Mouse (Mus musculus) forebrain, embryonic 13.5 days (tissue): Measurements from ENCODE around the gene Dscam. TPM values are rescaled to one million over a fixed set of nuclear protein-coding genes. Genes with fewer than 3 reads are reported as not detected.

Experiments used
- ATAC-seq: fragments of 200-750 bp; cut with Nextera tagmentation; 2 replicates; pipeline ENCODE4 v1.8.0; 2017
- H3K27ac ChIP-seq: fragments of 300-500 bp; sonication (generic); 2 replicates; pipeline ENCODE4 v1.5.1; 2015; ENCODE audit warnings: inconsistent platforms, mild to moderate bottlenecking, moderate library complexity
- H3K27me3 ChIP-seq: fragments of 300-500 bp; sonication (generic); 2 replicates; pipeline ENCODE4 v1.6.1; 2015; ENCODE audit warnings: mild to moderate bottlenecking, inconsistent platforms
- H3K36me3 ChIP-seq: fragments of 300-500 bp; sonication (generic); 2 replicates; pipeline ENCODE4 v1.6.1; 2015; ENCODE audit warnings: mild to moderate bottlenecking, inconsistent platforms; ENCODE audit not compliant: poor library complexity, severe bottlenecking
- H3K4me1 ChIP-seq: fragments of 300-500 bp; sonication (generic); 2 replicates; pipeline ENCODE4 v1.6.1; 2015; ENCODE audit warnings: inconsistent platforms
- H3K4me2 ChIP-seq: fragments of 300-500 bp; sonication (generic); 2 replicates; pipeline ENCODE4 v1.6.1; 2015; ENCODE audit warnings: inconsistent platforms, mild to moderate bottlenecking, moderate library complexity
- H3K4me3 ChIP-seq: fragments of 300-500 bp; sonication (generic); 2 replicates; pipeline ENCODE4 v1.5.1; 2015; ENCODE audit warnings: mild to moderate bottlenecking, inconsistent platforms
- H3K9ac ChIP-seq: fragments of 300-500 bp; sonication (generic); 2 replicates; pipeline ENCODE4 v1.6.1; 2015; ENCODE audit warnings: mild to moderate bottlenecking, inconsistent platforms
- H3K9me3 ChIP-seq: fragments of 300-500 bp; sonication (generic); replicated peaks from 2 replicates; pipeline ENCODE4 v1.6.1; 2016; ENCODE audit warnings: inconsistent platforms
- WGBS: fragments of 180-500 bp; shearing (Covaris S2); methylation state at CpG from one replicate; pipeline ENCODE4 v1.1.7; 2015; 5-methylcytosine and 5-hydroxymethylcytosine counted together
- polyA plus RNA-seq: library from polyadenylated mRNA; unstranded; fragments of >200 nt; fragmentation: Nextera tagmentation; extraction: Ambion mirVana; gene quantifications from 2 replicates; pipeline ENCODE4 v1.2.1, GENCODE M21; 2015

Dscam gene
- polyA plus RNA-seq, 1 experiment from 2014 or later = 3.5 TPM

GRCm38 (mm10) chr16:96753164-96753780 lies 417.3 kb downstream of the Dscam start:
- Histone ChIP-seq H3K9ac (no peak overlapping the region), H3K27me3 (no peaks in the 10 kb centered on the region), H3K4me1 (peaks cover 37% of the 10 kb centered on the region), H3K4me2 (no peak overlapping the region), H3K4me3 (no peak overlapping the region), H3K27ac (no peak overlapping the region), H3K36me3 (no peaks in the 10 kb centered on the region), H3K9me3 (no peaks in the 10 kb centered on the region)
- no peak; the same call in 1 of the 2 replicates for ATAC-seq
- WGBS = 74% methylated on average over 2 of the region's 2 CpGs

- no peaks in the 10 kb centered on the region for H3K36me3 ChIP-seq
- no peak overlapping the region for H3K9ac ChIP-seq
- no peaks in the 10 kb centered on the region for H3K9me3 ChIP-seq
- peak; percentile 70 for ATAC-seq
- H3K4me1 ChIP-seq = peaks cover 14% of the 10 kb centered on the region
- WGBS = 56% methylated on average over 5 of the region's 5 CpGs
- H3K4me3 ChIP-seq = no peak overlapping the region
- no peak overlapping the region for H3K27ac ChIP-seq
- H3K4me2 ChIP-seq = no peak overlapping the region
- H3K27me3 ChIP-seq = no peaks in the 10 kb centered on the region
These were observed 427.9 kb downstream of the Dscam start for GRCm38 (mm10) chr16:96742475-96743255.

DNA sequence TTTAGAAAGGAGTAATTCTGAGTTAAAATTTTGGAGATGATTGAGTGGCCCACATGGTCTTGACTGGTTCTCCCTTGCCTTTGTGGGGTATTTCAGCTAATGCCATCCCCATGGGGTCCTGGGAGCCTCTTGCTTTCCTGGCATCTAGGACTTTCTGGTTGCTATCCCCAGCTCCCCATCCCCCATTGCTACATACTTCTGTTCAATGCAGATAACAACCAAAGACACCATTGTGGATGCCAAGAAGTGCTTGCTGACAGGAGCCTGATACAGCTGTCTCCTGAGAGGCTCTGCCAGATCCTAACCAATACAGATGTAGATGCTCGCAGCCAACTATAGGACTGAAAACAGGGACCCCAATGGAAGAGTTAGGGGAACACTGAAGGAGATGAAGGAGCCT lies 429.2 kb downstream of the Dscam start:
- Histone ChIP-seq H3K9me3 (no peaks in the 10 kb centered on the region), H3K9ac (no peak overlapping the region), H3K4me3 (no peak overlapping the region), H3K27ac (no peak overlapping the region), H3K4me2 (no peak overlapping the region), H3K4me1 (peaks cover 14% of the 10 kb centered on the region), H3K36me3 (no peaks in the 10 kb centered on the region), H3K27me3 (no peaks in the 10 kb centered on the region)
- no peak for ATAC-seq
- 88% methylated on average over 1 of the region's 1 CpGs for WGBS

DNA sequence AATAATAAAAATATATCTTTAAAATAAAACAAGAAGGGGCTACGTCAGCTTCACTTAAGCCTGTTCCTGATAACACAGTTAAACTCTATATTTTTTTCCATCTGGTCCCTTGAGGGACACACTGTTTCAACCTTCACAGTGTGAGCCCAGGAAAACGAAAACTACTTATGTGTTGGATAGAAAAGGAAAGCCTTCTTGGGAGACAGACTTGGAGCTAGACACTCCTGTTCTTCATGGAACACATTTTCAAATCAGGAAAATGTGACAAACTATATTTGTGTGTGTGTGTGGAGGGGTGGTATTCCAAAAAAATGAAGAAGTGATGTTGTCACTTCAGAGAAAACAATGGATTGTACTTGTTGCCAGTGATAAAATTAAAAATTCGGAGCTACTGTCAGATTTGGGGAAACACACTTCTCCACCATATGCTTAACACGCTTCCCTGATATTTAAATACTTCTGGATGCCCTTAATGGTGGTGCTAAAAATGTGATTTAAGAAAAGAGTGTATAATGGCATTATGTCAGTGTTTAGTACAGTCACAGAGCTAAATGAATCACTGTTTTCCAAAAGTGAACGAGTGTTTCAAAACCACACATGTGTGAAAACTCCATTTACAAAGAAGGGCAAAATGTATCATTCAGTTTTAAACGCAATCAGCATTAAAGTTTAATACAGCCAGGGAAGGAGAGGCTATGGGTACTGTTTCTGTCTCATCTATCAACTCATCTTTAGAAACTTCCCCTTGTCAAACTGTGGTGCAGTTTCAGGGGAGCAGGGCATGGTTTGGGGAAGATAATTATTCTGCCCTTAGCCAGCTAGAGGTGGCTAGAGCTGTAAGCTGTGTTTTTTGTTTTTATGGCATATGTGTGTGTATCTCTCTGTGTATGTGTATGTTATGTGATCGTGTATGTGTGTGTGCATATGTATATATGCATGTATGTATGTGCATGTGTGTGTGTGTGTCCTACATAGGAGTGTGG lies 430.2 kb downstream of the Dscam start:
- H3K4me2 ChIP-seq = no peak overlapping the region
- no peaks in the 10 kb centered on the region for H3K27me3 ChIP-seq
- H3K4me1 ChIP-seq = peaks cover 14% of the 10 kb centered on the region
- H3K9ac ChIP-seq = no peak overlapping the region
- ATAC-seq = peak; percentile 17; the same call in 1 of the 2 replicates
- no peaks in the 10 kb centered on the region for H3K9me3 ChIP-seq
- H3K4me3 ChIP-seq = no peak overlapping the region
- no peak overlapping the region for H3K27ac ChIP-seq
- WGBS = 77% methylated on average over 7 of the region's 7 CpGs
- H3K36me3 ChIP-seq = no peaks in the 10 kb centered on the region

GRCm38 (mm10) chr16:96736501-96736900 lies 434.1 kb downstream of the Dscam start:
- no peak overlapping the region for H3K9ac ChIP-seq
- no peaks in the 10 kb centered on the region for H3K36me3 ChIP-seq
- H3K27ac ChIP-seq = no peak overlapping the region
- ATAC-seq = no peak
- H3K4me2 ChIP-seq = no peak overlapping the region
- no peaks in the 10 kb centered on the region for H3K9me3 ChIP-seq
- no peak overlapping the region for H3K4me3 ChIP-seq
- H3K27me3 ChIP-seq = no peaks in the 10 kb centered on the region
- WGBS = 85% methylated on average over 1 of the region's 1 CpGs
- peaks cover 3% of the 10 kb centered on the region; the same call in 1 of the 2 replicates for H3K4me1 ChIP-seq

DNA sequence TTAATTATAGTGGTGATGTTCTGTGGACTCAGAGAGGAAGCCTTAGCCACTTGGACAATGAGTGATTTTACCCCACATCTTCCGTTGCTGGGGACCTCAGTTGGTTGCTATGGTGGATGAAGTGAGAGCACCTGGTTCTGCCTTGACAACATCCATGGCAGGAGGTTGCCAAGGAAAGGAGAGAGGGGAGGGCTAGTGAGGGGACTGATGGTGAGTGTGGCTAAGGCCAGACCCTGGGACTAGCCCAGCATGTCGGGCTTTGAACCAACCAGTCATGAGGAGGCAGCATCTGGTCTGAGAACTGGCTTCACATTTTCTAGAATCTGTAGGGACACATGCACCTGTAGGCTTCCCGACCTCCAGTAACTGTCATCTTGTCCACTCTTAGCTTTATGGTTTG lies 439.7 kb downstream of the Dscam start:
- H3K27me3 ChIP-seq = peaks cover 8% of the 10 kb centered on the region; the same call in 1 of the 2 replicates
- 0 out of 2 replicates have a peak, but pooled peaks cover 9% of the 10 kb centered on the region for H3K4me1 ChIP-seq
- H3K4me2 ChIP-seq = no peak overlapping the region
- ATAC-seq = no peak
- H3K9me3 ChIP-seq = no peaks in the 10 kb centered on the region
- WGBS = 71% methylated on average over 3 of the region's 3 CpGs
- no peaks in the 10 kb centered on the region for H3K36me3 ChIP-seq
- H3K4me3 ChIP-seq = no peak overlapping the region
- H3K27ac ChIP-seq = no peak overlapping the region; the same call in 1 of the 2 replicates
- no peak overlapping the region for H3K9ac ChIP-seq

DNA sequence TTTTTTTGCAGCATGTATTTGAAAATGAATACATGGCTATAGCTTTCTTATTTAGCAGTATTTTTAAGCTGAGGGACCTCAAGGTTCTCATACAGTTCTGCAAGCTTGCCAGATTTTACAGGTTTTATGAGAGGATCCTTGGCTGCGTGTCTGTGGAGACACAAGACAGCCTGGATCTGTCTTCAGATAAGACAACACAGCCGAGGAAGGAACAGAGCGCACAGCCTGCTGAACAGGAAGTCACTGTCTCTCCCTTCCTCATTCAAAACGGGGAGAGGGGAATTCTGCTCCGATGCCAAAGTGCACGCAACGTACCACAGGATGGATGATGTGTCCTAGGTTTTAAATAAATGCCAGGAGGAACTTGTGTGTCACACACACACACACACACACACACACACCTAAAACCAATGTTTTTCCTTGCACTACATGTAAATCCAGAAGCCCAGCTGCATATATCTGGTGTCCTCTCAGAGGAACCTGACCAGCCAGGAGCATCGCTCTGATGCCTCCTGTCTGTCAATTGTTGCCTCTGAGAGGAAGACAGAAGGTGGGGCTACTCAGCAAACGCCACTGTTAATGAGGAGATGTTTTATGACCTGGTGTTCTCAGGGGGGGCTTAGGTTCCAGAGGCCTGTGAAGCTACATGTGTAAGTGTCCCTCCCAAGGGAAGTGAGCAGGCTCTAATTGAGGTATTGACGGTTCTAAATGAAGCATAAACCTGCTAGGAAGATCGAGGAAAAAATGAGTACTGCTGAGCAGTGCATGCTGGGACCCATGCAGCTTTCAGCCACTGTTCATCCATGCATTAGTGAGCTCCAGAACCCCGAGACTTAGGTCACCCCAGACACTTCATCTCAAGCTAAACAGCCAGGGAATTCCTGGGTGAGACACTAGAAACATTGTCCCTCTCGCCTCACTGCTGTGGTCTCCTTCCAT lies 442.4 kb downstream of the Dscam start:
- 61% methylated on average over 13 of the region's 13 CpGs for WGBS
- Histone ChIP-seq H3K9ac (no peak overlapping the region), H3K4me1 (peaks cover 25% of the 10 kb centered on the region), H3K9me3 (no peaks in the 10 kb centered on the region), H3K27me3 (peaks cover 8% of the 10 kb centered on the region; the same call in 1 of the 2 replicates), H3K4me3 (no peak overlapping the region), H3K36me3 (no peaks in the 10 kb centered on the region), H3K4me2 (no peak overlapping the region), H3K27ac (no peak overlapping the region)
- ATAC-seq = no peak

- H3K9me3 ChIP-seq = no peaks in the 10 kb centered on the region
- no peak overlapping the region for H3K27ac ChIP-seq
- no peak overlapping the region for H3K4me3 ChIP-seq
- 70% methylated on average over 8 of the region's 8 CpGs for WGBS
- peak; percentile 62; the same call in 1 of the 2 replicates for ATAC-seq
- peaks cover 8% of the 10 kb centered on the region; the same call in 1 of the 2 replicates for H3K27me3 ChIP-seq
- peaks cover 28% of the 10 kb centered on the region for H3K4me1 ChIP-seq
- H3K4me2 ChIP-seq = no peak overlapping the region
- H3K36me3 ChIP-seq = no peaks in the 10 kb centered on the region
- H3K9ac ChIP-seq = no peak overlapping the region
These were observed 445.4 kb downstream of the Dscam start for GRCm38 (mm10) chr16:96725071-96725724.

DNA sequence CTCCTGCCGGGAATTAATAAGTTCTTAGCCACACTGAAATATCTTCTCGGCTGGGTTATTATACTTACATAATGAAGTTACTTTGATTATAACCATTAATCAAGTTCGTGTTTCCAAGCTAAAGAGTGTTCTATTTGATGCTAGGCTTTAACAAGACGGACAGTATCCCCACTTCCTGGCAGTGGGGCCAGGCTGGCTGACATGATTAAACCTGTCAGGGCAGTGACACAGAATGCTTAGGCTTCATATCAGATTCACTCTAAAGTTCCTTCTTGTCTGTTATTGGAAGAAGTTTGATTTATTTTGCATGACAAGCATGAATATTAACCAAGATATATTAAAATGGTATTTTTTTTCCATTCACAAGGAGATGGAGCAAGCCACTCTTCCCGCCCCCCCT lies 446.0 kb downstream of the Dscam start:
- 26% methylated on average over 5 of the region's 5 CpGs for WGBS
- H3K27ac ChIP-seq = no peak overlapping the region
- no peak for ATAC-seq
- H3K4me1 ChIP-seq = peaks cover 28% of the 10 kb centered on the region
- no peaks in the 10 kb centered on the region for H3K36me3 ChIP-seq
- no peak overlapping the region for H3K4me2 ChIP-seq
- H3K4me3 ChIP-seq = no peak overlapping the region
- no peak overlapping the region for H3K9ac ChIP-seq
- H3K9me3 ChIP-seq = no peaks in the 10 kb centered on the region
- peaks cover 8% of the 10 kb centered on the region; the same call in 1 of the 2 replicates for H3K27me3 ChIP-seq

DNA sequence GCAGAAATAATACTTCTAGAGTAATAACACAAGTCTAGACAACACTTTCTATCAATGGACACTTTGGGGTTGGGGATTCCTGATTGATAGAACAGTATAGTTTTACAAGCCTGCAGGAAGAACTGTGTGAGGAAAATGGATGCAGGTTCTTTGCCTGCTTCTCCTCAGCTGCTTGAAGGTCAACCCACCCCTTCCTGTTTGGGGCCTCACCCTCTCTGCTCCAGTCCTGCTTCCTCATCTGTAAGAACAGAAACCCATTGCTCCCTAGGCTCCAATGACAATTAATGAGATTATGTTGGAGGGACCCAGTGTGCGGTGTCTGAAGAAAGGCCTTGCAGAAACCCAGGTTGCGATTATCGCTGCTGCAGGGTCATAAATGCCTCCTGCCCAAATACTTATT lies 446.4 kb downstream of the Dscam start:
- ATAC-seq = no peak
- no peak overlapping the region for H3K27ac ChIP-seq
- H3K36me3 ChIP-seq = no peaks in the 10 kb centered on the region
- WGBS = 14% methylated on average over 3 of the region's 3 CpGs
- no peaks in the 10 kb centered on the region for H3K9me3 ChIP-seq
- peaks cover 8% of the 10 kb centered on the region; the same call in 1 of the 2 replicates for H3K27me3 ChIP-seq
- peaks cover 28% of the 10 kb centered on the region for H3K4me1 ChIP-seq
- no peak overlapping the region for H3K9ac ChIP-seq
- H3K4me2 ChIP-seq = no peak overlapping the region
- H3K4me3 ChIP-seq = no peak overlapping the region
